In genomic region chr11:4772925-4773324, GRCm38 (mm10) we compare ENCODE assay signal across 9 mouse cellular contexts. TPM values are rescaled to one million over a fixed set of nuclear protein-coding genes. Genes with fewer than 3 reads are reported as not detected.
DNase-seq lines count a peak whose midpoint lies in the region; ATAC-seq lines count a peak whose summit lies in the region.
"Had no signal": no experiment of that assay in that cellular context is flagged by ENCODE, and none has a peak within 500 bp of the region (broad histone marks: within the 10 kb centered on the region; RNA-seq: fewer than 3 reads in every experiment).

No protein-coding gene starts in this region.

- no peaks in the 10 kb centered on the region for H3K27me3 ChIP-seq in kidney, embryonic 14.5 days (ENCODE audit: control insufficient read depth, insufficient read depth, low read length)
- H3K27me3 ChIP-seq in neural tube, embryonic 14.5 days (ENCODE audit: control insufficient read depth, insufficient read depth, low read length): no peaks in the 10 kb centered on the region
- H3K27me3 ChIP-seq: lung, embryonic 15.5 days had no signal

- intact Hi-C loops in left cerebral cortex, postnatal 4 days (cut with DNase I): no loop called here

- H3K4me1 ChIP-seq in kidney, embryonic 14.5 days (ENCODE audit: control insufficient read depth, insufficient read depth, low read length): no peaks in the 10 kb centered on the region
- peaks cover 13% of the 10 kb centered on the region; the same call in 1 of the 2 replicates for H3K4me1 ChIP-seq in neural tube, embryonic 14.5 days (ENCODE audit: control insufficient read depth, insufficient read depth, low read length)
- H3K4me1 ChIP-seq: lung, embryonic 15.5 days had no signal

- H3K36me3 ChIP-seq in kidney, embryonic 14.5 days (ENCODE audit: control insufficient read depth, insufficient read depth, low read length): peaks cover 10% of the 10 kb centered on the region; the same call in 1 of the 2 replicates
- H3K36me3 ChIP-seq in neural tube, embryonic 14.5 days (ENCODE audit: control insufficient read depth, insufficient read depth, low read length): no peaks in the 10 kb centered on the region

- no peak overlapping the region for H3K4me2 ChIP-seq in kidney, embryonic 14.5 days (replicated peaks; ENCODE audit: low read depth, low read length)
- H3K4me2 ChIP-seq in neural tube, embryonic 14.5 days (ENCODE audit: low read depth, low read length): no peak overlapping the region
- H3K4me2 ChIP-seq: lung, embryonic 15.5 days had no signal

- H3K4me3 ChIP-seq in kidney, embryonic 14.5 days (ENCODE audit: low read length): no peak overlapping the region
- H3K4me3 ChIP-seq in neural tube, embryonic 14.5 days (ENCODE audit: low read depth, low read length): no peak overlapping the region
- H3K4me3 ChIP-seq: lung, embryonic 15.5 days had no signal

- ATAC-seq in kidney, embryonic 14.5 days (ENCODE audit: low FRiP score, low TSS enrichment): no peak
- ATAC-seq in neural tube, embryonic 14.5 days (ENCODE audit: low read depth): no peak; the same call in 1 of the 2 replicates

- WGBS in kidney, embryonic 14.5 days: 31% methylated on average over 3 of the region's 3 CpGs
- 28% methylated on average over 3 of the region's 3 CpGs for WGBS in neural tube, embryonic 14.5 days

- peak; percentile 28 for DNase-seq in kidney, adult 11 months
- peak; percentile 73 for DNase-seq in R1 (ENCODE audit: low read depth, low spot score)
- DNase-seq in cerebellum, postnatal 10 days: peak; percentile 78 to 85
- peak; percentile 67 for DNase-seq in heart, postnatal 4 days
- DNase-seq in left cerebral cortex, postnatal 4 days: peak; percentile 64
- peak; percentile 50 for DNase-seq in urinary bladder, adult 2 months (ENCODE audit: low spot score)

- no peaks in the 10 kb centered on the region for H3K9me3 ChIP-seq in kidney, embryonic 14.5 days (ENCODE audit: control insufficient read depth, low read length)
- no peaks in the 10 kb centered on the region for H3K9me3 ChIP-seq in neural tube, embryonic 14.5 days (ENCODE audit: control insufficient read depth, low read length)
- H3K9me3 ChIP-seq: lung, embryonic 15.5 days had no signal

- H3K27ac ChIP-seq in kidney, embryonic 14.5 days (ENCODE audit: low read depth, low read length): no peak overlapping the region
- H3K27ac ChIP-seq in neural tube, embryonic 14.5 days (ENCODE audit: low read depth, low read length): peak overlapping the region; percentile 63; the same call in 1 of the 2 replicates
- H3K27ac ChIP-seq: lung, embryonic 15.5 days had no signal

- H3K9ac ChIP-seq in kidney, embryonic 14.5 days (ENCODE audit: low read depth, low read length): no peak overlapping the region
- H3K9ac ChIP-seq in neural tube, embryonic 14.5 days (replicated peaks; ENCODE audit: low read depth, low read length): no peak overlapping the region
- H3K9ac ChIP-seq: lung, embryonic 15.5 days had no signal

RNA-seq across cellular contexts. Expression of gene Cabp7, which starts 26.3 kb away (rescaled TPM):
- 0.13 TPM in 1 of 2 replicates, not detected in the other for polyA plus RNA-seq in kidney, embryonic 14.5 days (2014; fragmentation: Nextera tagmentation; extraction: Ambion mirVana)
- not detected for total RNA-seq in heart, postnatal 4 days (2021)
- total RNA-seq in left cerebral cortex, postnatal 4 days (2021): 1 to 10 TPM; 2.2 to 4.3 TPM
- 2.4 and 3.3 TPM in 2 replicates for polyA plus RNA-seq in neural tube, embryonic 14.5 days (2014; fragmentation: Nextera tagmentation; extraction: Ambion mirVana)
- polyA plus RNA-seq in urinary bladder, adult 2 months (2012; rRNA removed): 0.46 and 0.65 TPM in 2 replicates
- polyA plus RNA-seq: lung, embryonic 15.5 days had no signal

Comparison
In these comparisons a context has a peak if more than half of its experiments do, and no peak if none do; other contexts are left out.
1. DNase-seq: peak in every context shown above with its lines; median percentile 82 in cerebellum, postnatal 10 days; 73 in R1; 67 in heart, postnatal 4 days; 64 in left cerebral cortex, postnatal 4 days; 50 in urinary bladder, adult 2 months; 28 in kidney, adult 11 months.